Mouse (Mus musculus) testis, adult 10 weeks (tissue): ENCODE data around the gene Cd209c. TPM values are rescaled to one million over a fixed set of nuclear protein-coding genes. Genes with fewer than 3 reads are reported as not detected.

Experiments used
- polyA plus RNA-seq: library from polyadenylated mRNA; stranded (reverse); fragments of 350-450 nt; fragmentation: Illumina TruSeq; extraction: RNeasy Lipid Tissue Mini Kit (QIAGEN cat#74804); gene quantifications from one replicate; pipeline ENCODE4 v1.2.3, GENCODE M21; 2014; ENCODE audit warnings: low read depth, low replicate concordance

The Cd209c gene
- 0.90 TPM for polyA plus RNA-seq

GRCm38 (mm10) chr8:3954646-3955045, at the start of gene Cd209c:
Cd209c (minus strand) TSS chr8:3954746.

DNA sequence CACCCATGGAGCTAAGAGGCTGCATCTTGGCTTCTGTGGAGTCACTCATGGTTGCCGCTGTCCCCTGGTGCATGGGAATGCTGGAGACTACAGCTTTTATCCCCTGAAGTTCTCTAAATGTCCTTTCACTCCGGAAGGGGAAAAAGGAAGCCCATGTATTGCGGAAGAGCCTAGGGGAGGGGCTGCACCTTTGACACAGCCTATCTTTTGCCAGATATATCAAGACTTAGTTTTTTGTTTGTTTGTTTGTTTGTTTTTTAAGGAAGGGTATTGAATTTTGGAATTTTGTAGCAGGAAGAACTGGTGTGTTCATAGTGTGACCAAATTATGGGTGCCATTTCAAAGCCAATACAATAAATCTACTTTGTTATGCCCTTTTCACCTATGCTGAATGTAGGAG, 27.8 kb downstream of the Cd209c start, which contains the start of gene Cd209b:
Gene Cd209b, minus strand, starts transcription at position 101 of the 400 bp plus-strand sequence.

Other genes with a start within 250 kb of the Cd209c start
- gene Clec4g, start 234.1 kb downstream of the Cd209c start, polyA plus RNA-seq: 10.7 TPM
- 0.18 TPM for gene Cd209a, start 205.8 kb downstream of the Cd209c start, polyA plus RNA-seq
- not detected for gene Cd209e, start 100.4 kb downstream of the Cd209c start, polyA plus RNA-seq
- not detected for gene Cd209d, start 76.2 kb downstream of the Cd209c start, polyA plus RNA-seq
- gene Cd209b, start 27.9 kb downstream of the Cd209c start, polyA plus RNA-seq: not detected
- gene Cd209f, start 151.1 kb upstream of the Cd209c start, polyA plus RNA-seq: 0.57 TPM
- gene Cd209g, start 179.4 kb upstream of the Cd209c start, polyA plus RNA-seq: not detected
- 19.4 TPM for gene Evi5l, start 211.8 kb upstream of the Cd209c start, polyA plus RNA-seq